Mouse (Mus musculus) cortical plate, adult 2 months (tissue): ENCODE measurements around the gene Ptpn9. TPM values are rescaled to one million over a fixed set of nuclear protein-coding genes. Genes with fewer than 3 reads are reported as not detected.

Source experiments
- H3K27ac ChIP-seq: fragments of 200-500 bp; 2 replicates; pipeline ENCODE4 v1.5.1; 2012; ENCODE audit warnings: low read length, control low read depth, inconsistent platforms; ENCODE audit not compliant: insufficient read depth
- H3K4me1 ChIP-seq: fragments of 200-500 bp; 2 replicates; pipeline ENCODE4 v1.6.1; 2011; ENCODE audit warnings: low read length; ENCODE audit not compliant: control insufficient read depth, insufficient read depth
- H3K4me3 ChIP-seq: fragments of 200-500 bp; 2 replicates; pipeline ENCODE4 v1.5.1; 2011; ENCODE audit warnings: mild to moderate bottlenecking, low read length, control low read depth; ENCODE audit not compliant: insufficient read depth
- CTCF ChIP-seq: fragments of 200-500 bp; IDR thresholded peaks from 2 replicates; pipeline ENCODE4 v1.5.1; 2011; ENCODE audit warnings: mild to moderate bottlenecking, control low read depth, low read length; ENCODE audit not compliant: insufficient read depth; ENCODE audit errors: extremely low read depth
- POLR2A ChIP-seq: fragments of 200-500 bp; IDR thresholded peaks from 2 replicates; pipeline ENCODE4 v1.6.1; 2011; ENCODE audit warnings: mild to moderate bottlenecking, low read length, control low read depth; ENCODE audit not compliant: insufficient read depth; ENCODE audit errors: extremely low read depth
- polyA plus RNA-seq: library from polyadenylated mRNA; depleted of rRNA; stranded (reverse); fragments of >200 nt; gene quantifications from 2 replicates; pipeline ENCODE4 v1.2.3, GENCODE M21; 2012; rRNA removed

Gene Ptpn9
- polyA plus RNA-seq, 1 experiment, result 23.9 TPM

DNA sequence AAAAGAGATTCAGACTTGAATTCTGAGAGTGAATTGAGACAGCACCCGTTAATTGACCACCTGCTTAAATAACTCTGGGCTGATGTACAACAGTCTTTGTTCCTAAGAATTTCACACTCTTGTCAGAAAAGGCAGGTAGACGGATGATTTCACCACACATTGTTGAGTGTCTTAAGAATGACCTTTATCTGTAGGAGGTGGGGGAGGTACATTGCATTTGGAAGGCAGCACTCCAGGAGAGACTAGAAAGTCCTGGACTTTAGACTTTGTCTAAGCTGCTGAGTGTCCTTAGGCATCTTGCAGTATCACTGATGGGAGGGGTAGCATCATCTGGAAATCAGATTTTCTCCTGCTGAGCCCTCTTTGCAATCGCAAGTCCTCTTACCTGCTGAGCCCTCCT, 87.5 kb downstream of the Ptpn9 start:
- TF ChIP-seq POLR2A (no peak), CTCF (no peak)
- Histone ChIP-seq H3K4me3 (no peak overlapping the region), H3K27ac (no peak overlapping the region), H3K4me1 (no peaks in the 10 kb centered on the region; the same call in 1 of the 2 replicates)

Other genes starting within 250 kb of the Ptpn9 start
- 465 and 476 TPM in 2 replicates for gene Lingo1, start 198.5 kb upstream of the Ptpn9 start, polyA plus RNA-seq
- 0.11 and 0.38 TPM in 2 replicates for gene Odf3l1, start 130.2 kb upstream of the Ptpn9 start, polyA plus RNA-seq
- 12.5 and 13.3 TPM in 2 replicates for gene Cspg4, start 129.9 kb upstream of the Ptpn9 start, polyA plus RNA-seq
- gene Snx33, start 66.6 kb upstream of the Ptpn9 start, polyA plus RNA-seq, result 6.4 and 7.4 TPM in 2 replicates
- gene Imp3, start 57.4 kb upstream of the Ptpn9 start, polyA plus RNA-seq, result 84.9 and 86.0 TPM in 2 replicates
- gene Snupn, start 44.0 kb upstream of the Ptpn9 start, polyA plus RNA-seq, result 15.7 and 16.0 TPM in 2 replicates
- 25.1 and 27.8 TPM in 2 replicates for gene Sin3a, start 77.1 kb downstream of the Ptpn9 start, polyA plus RNA-seq
- 234 and 251 TPM in 2 replicates for gene Man2c1, start 135.8 kb downstream of the Ptpn9 start, polyA plus RNA-seq
- 15.3 and 16.7 TPM in 2 replicates for gene Neil1, start 153.4 kb downstream of the Ptpn9 start, polyA plus RNA-seq
- 184 and 186 TPM in 2 replicates for gene Commd4, start 163.4 kb downstream of the Ptpn9 start, polyA plus RNA-seq
- not detected in 2 replicates for gene Trcg1, start 241.6 kb downstream of the Ptpn9 start, polyA plus RNA-seq